Mouse (Mus musculus) intestine, postnatal 0 days (tissue): ENCODE measurements around the gene Olig3. TPM values are rescaled to one million over a fixed set of nuclear protein-coding genes. Genes with fewer than 3 reads are reported as not detected.
A peak's percentile ranks its signal among the peaks of the same experiment; 100 is the strongest.
"Not testable (repeated sequence)": the region's sequence is repeated elsewhere in the genome, so short reads cannot be mapped to it uniquely, and the experiment has no call there.

Experiments used
- ATAC-seq: fragments of 200-750 bp; cut with Nextera tagmentation; 2 replicates; pipeline ENCODE4 v1.8.0; 2017; ENCODE audit warnings: mild to moderate bottlenecking, moderate TSS enrichment, moderate library complexity
- H3K27ac ChIP-seq: fragments of 300-500 bp; sonication (generic); 2 replicates; pipeline ENCODE4 v1.5.1; 2014; ENCODE audit warnings: mild to moderate bottlenecking, low read depth, low read length, moderate library complexity
- H3K27me3 ChIP-seq: fragments of 300-500 bp; sonication (generic); replicated peaks from 2 replicates; pipeline ENCODE4 v1.6.1; 2014; ENCODE audit warnings: low read length, mixed read lengths; ENCODE audit not compliant: control insufficient read depth, insufficient read depth
- H3K36me3 ChIP-seq: fragments of 300-500 bp; sonication (generic); 2 replicates; pipeline ENCODE4 v1.6.1; 2014; ENCODE audit warnings: mild to moderate bottlenecking, moderate library complexity; ENCODE audit not compliant: control insufficient read depth, insufficient read depth
- H3K4me1 ChIP-seq: fragments of 300-500 bp; sonication (generic); replicated peaks from 2 replicates; pipeline ENCODE4 v1.6.1; 2014; ENCODE audit warnings: antibody characterized with exemption, low read length, mixed read lengths; ENCODE audit not compliant: control insufficient read depth, insufficient read depth
- H3K4me2 ChIP-seq: fragments of 300-500 bp; sonication (generic); replicated peaks from 2 replicates; pipeline ENCODE4 v1.6.1; 2014; ENCODE audit warnings: low read depth, mild to moderate bottlenecking, moderate library complexity
- H3K4me3 ChIP-seq: fragments of 300-500 bp; sonication (generic); 2 replicates; pipeline ENCODE4 v1.5.1; 2014; ENCODE audit warnings: low read depth, low read length
- H3K9ac ChIP-seq: fragments of 300-500 bp; sonication (generic); 2 replicates; pipeline ENCODE4 v1.6.1; 2014; ENCODE audit warnings: mild to moderate bottlenecking, low read depth, low read length
- H3K9me3 ChIP-seq: fragments of 300-500 bp; sonication (generic); 2 replicates; pipeline ENCODE4 v1.6.1; 2016; ENCODE audit warnings: mixed run types; ENCODE audit not compliant: control insufficient read depth
- CTCF ChIP-seq: sonication (generic); IDR thresholded peaks from 2 replicates; pipeline ENCODE4 v1.5.1; 2016; ENCODE audit warnings: low read depth, mild to moderate bottlenecking, control low read depth, antibody characterized with exemption, moderate library complexity
- WGBS: fragments of 180-500 bp; shearing (Covaris S2); extraction: QIAGEN DNeasy Blood & Tissue Kit; methylation state at CpG from one replicate; pipeline ENCODE4 v1.1.7; 2014; 5-methylcytosine and 5-hydroxymethylcytosine counted together
- polyA plus RNA-seq: library from polyadenylated mRNA; unstranded; fragments of >200 nt; fragmentation: Nextera tagmentation; extraction: Ambion mirVana; gene quantifications from 2 replicates; pipeline ENCODE4 v1.2.1, GENCODE M21; 2015

Olig3 gene
- polyA plus RNA-seq, 1 experiment from 2014 or later, result not detected

DNA sequence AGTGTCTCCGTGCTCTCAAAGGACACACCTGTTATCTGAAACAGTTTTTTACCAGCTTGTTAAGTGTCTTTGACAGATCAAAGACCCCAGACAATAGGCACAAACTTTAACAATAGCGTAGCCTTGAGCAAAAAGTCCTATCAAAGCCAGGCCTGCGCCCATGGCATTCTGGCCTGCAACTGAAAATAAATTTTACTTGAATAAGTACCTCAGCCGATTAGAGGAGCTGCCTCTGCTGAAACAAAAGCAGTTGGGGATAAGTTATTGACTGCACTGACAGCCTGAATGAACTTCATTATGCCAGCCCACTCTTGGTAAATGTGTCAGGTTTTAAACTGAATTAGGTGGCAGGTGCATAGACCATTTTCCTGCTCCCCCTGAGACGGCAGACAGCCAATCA, 15.9 kb downstream of the Olig3 start:
- H3K4me3 ChIP-seq, result no peak overlapping the region
- H3K27me3 ChIP-seq, result no peaks in the 10 kb centered on the region
- no peaks in the 10 kb centered on the region for H3K9me3 ChIP-seq
- ATAC-seq, result no peak
- H3K4me1 ChIP-seq, result no peaks in the 10 kb centered on the region
- no peak overlapping the region for H3K9ac ChIP-seq
- no peaks in the 10 kb centered on the region for H3K36me3 ChIP-seq
- TF ChIP-seq CTCF, result no peak
- H3K4me2 ChIP-seq, result no peak overlapping the region
- no peak overlapping the region for H3K27ac ChIP-seq
- WGBS, result 71% methylated on average over 5 of the region's 5 CpGs

DNA sequence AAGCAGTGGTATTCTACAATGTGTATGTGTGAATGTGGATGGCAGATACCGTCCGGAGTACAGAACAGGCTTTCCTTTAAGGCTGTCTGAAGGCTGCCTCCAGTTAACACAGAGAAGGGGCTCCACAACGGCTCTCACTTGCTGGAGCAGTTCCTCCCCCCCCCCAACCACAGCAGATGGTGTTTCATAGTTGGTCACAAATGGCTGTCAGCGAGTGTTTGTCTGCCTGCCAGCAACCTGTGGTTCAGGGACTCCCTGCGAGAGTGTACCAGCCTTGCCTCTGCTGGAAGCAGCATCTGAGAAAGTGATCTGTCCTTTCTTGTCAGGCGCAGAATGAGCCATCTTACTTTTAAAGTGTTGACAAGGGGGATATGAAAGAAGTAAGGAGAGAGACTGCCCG, 17.5 kb downstream of the Olig3 start:
- no peak for TF ChIP-seq CTCF
- Histone ChIP-seq H3K36me3 (no peaks in the 10 kb centered on the region), H3K4me1 (no peaks in the 10 kb centered on the region), H3K9me3 (no peaks in the 10 kb centered on the region), H3K9ac (no peak overlapping the region), H3K4me2 (no peak overlapping the region), H3K27me3 (no peaks in the 10 kb centered on the region), H3K27ac (no peak overlapping the region), H3K4me3 (no peak overlapping the region)
- 73% methylated on average over 7 of the region's 7 CpGs for WGBS
- no peak for ATAC-seq

- H3K36me3 ChIP-seq, result no peaks in the 10 kb centered on the region
- no peaks in the 10 kb centered on the region for H3K4me1 ChIP-seq
- no peaks in the 10 kb centered on the region for H3K27me3 ChIP-seq
- H3K4me3 ChIP-seq, result no peak overlapping the region
- H3K27ac ChIP-seq, result no peak overlapping the region
- WGBS, result 78% methylated on average over 3 of the region's 3 CpGs
- H3K9ac ChIP-seq, result no peak overlapping the region
- ATAC-seq, result no peak
- no peak overlapping the region for H3K4me2 ChIP-seq
- TF ChIP-seq CTCF, result no peak
- H3K9me3 ChIP-seq, result no peaks in the 10 kb centered on the region
Measured at GRCm38 (mm10) chr10:19374311-19374710, 18.0 kb downstream of the Olig3 start.

DNA sequence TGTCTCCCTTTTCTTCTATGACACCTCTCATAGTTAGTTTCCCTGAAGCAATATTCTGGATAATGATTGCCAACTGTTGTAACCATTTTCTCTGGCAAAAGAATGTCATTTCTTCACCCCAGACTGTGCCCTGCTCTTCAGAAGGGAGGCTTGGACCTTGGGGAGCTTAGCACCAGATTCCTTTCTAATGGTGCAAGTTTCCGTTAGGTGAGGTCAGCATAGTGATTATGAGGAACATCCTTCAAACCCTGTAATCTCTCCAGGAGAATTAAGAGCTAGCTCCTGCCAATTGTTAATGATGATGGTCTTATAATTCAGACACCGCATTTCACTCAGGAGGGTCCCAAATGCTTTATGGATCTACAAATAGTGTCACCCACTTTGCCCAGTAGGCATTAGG, 19.5 kb downstream of the Olig3 start:
- Histone ChIP-seq H3K9me3 (no peaks in the 10 kb centered on the region), H3K4me1 (no peaks in the 10 kb centered on the region), H3K4me3 (no peak overlapping the region), H3K27ac (no peak overlapping the region), H3K4me2 (no peak overlapping the region), H3K9ac (no peak overlapping the region), H3K27me3 (no peaks in the 10 kb centered on the region), H3K36me3 (no peaks in the 10 kb centered on the region)
- TF ChIP-seq CTCF, result no peak
- 91% methylated on average over 2 of the region's 2 CpGs for WGBS
- ATAC-seq, result no peak

GRCm38 (mm10) chr10:19380971-19381370, 24.6 kb downstream of the Olig3 start:
- ATAC-seq, H3K27ac ChIP-seq: not testable (repeated sequence)
- WGBS, result 100% methylated on average over 1 of the region's 1 CpGs

GRCm38 (mm10) chr10:19384176-19384575, 27.8 kb downstream of the Olig3 start:
- TF ChIP-seq CTCF, result peak; percentile 43
- Histone ChIP-seq H3K27ac (no peak overlapping the region), H3K4me3 (no peak overlapping the region), H3K27me3 (no peaks in the 10 kb centered on the region), H3K4me1 (no peaks in the 10 kb centered on the region), H3K9me3 (no peaks in the 10 kb centered on the region), H3K36me3 (no peaks in the 10 kb centered on the region), H3K9ac (no peak overlapping the region), H3K4me2 (no peak overlapping the region)
- ATAC-seq, result no peak
- 89% methylated on average over 3 of the region's 3 CpGs for WGBS

More at GRCm38 (mm10) chr10:19380971-19381370, 24.6 kb downstream of the Olig3 start:
- H3K27me3 ChIP-seq, H3K9ac ChIP-seq, H3K9me3 ChIP-seq, H3K4me1 ChIP-seq, H3K36me3 ChIP-seq, H3K4me2 ChIP-seq, H3K4me3 ChIP-seq: not testable (repeated sequence)

GRCm38 (mm10) chr10:19391819-19392218, 35.5 kb downstream of the Olig3 start:
- Histone ChIP-seq H3K4me3 (no peak overlapping the region), H3K27me3 (no peaks in the 10 kb centered on the region), H3K36me3 (no peaks in the 10 kb centered on the region), H3K9ac (no peak overlapping the region), H3K27ac (no peak overlapping the region), H3K9me3 (no peaks in the 10 kb centered on the region), H3K4me1 (no peaks in the 10 kb centered on the region), H3K4me2 (no peak overlapping the region)
- no peak for ATAC-seq
- no peak for TF ChIP-seq CTCF
- WGBS, result 86% methylated on average over 4 of the region's 4 CpGs
